Mouse (Mus musculus): ENCODE results near the gene Adssl1.

The Adssl1 gene

DNA sequence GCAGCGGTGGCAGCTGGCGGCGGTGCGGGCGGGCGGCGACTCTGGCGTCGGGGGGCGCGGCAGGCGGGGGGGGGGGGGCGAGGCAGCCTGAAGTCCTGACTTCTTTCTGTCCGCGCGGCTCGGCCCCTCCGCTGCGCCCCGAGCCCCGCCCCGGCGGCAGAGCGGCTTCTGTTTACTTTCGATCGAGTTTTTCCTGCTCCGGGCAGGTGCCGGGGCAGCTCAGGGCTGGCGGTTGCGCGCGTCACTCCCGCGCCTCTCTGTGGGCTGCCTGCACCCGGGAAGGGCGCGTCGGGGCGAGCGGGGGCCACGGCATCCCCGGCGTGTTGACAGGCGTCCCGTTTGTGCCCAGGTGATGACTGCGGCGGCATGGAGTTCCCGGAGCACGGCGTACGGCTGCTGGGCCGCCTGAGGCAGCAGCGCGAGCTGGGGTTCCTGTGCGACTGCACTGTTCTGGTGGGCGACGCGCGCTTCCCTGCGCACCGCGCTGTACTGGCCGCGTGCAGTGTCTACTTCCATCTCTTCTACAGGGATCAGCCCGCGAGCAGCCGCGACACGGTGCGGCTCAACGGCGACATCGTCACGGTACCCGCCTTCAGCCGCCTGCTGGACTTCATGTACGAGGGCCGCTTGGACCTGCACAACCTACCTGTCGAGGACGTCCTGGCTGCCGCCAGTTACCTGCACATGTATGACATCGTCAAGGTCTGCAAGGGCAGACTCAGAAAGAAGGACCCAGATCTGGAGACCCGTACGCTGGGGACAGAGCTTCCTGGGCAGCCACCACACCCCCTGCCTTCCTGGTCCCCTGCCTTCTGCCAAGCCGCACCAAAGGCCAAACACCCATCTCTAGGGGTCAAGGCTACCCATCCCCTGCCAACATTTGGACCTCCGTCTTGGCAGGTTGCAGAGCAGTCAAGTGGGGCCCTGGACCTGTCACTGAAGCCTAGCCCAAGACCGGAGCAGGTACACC lies 59.5 kb downstream of the Adssl1 start:
- no peak for DNase-seq

DNA sequence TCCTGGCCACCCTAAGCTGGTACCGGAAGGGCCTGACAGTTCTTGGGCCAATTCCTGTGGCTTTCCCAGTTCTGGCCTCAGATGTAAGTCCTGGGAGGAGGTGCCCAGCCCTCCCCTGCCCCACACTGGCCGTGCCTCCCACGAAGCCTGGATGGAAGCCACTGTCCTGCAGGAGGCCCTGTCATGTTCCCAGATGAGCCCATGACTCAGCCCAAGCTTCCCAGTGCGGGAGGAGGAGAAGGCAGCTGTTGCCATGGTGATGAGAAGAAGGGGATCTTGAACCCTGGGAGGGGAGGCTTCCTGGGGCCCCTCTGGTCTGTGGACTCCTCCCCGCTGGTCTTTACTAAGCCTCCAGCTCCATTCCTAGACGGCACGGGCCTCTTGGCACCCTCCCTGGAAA lies 63.5 kb downstream of the Adssl1 start:
- no peak for DNase-seq

DNA sequence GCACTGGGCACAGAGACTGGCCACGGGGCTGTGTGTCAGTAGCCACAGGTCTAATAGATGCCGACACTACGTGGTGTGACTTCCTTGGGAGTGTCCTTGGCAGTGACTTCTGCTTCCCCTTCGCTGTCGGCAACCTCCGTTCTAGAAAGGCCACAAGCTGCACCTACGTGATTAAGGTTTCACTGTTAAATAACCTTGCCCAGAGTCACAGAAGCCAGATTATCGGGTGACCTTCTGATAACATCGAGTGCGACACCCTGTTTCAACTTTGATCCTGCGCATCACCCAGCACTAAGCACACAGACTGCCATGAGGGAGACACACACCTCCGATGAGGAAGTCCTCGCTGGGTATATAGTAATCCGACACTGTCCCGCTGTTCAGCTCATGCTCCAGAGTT lies 68.6 kb downstream of the Adssl1 start:
- DNase-seq = no peak
